Mouse (Mus musculus) liver, embryonic 11.5 days (tissue): ENCODE measurements around the gene BC034090. TPM values are rescaled to one million over a fixed set of nuclear protein-coding genes. Genes with fewer than 3 reads are reported as not detected.
A peak's percentile ranks its signal among the peaks of the same experiment; 100 is the strongest.

Experiments used
- ATAC-seq: fragments of 200-750 bp; cut with Nextera tagmentation; replicated peaks from 2 replicates; pipeline ENCODE4 v1.8.0; 2017; ENCODE audit warnings: moderate number of reproducible peaks, mild to moderate bottlenecking, moderate TSS enrichment, moderate library complexity; ENCODE audit not compliant: low FRiP score
- DNase-seq: peaks from one replicate; pipeline ENCODE4 v3.0.0-alpha.2; 2017; ENCODE audit warnings: low spot score
- H3K27ac ChIP-seq: fragments of 300-500 bp; sonication (generic); 2 replicates; pipeline ENCODE4 v1.5.1; 2014; ENCODE audit warnings: mild to moderate bottlenecking, low read depth, low read length, control low read depth
- H3K27me3 ChIP-seq: fragments of 300-500 bp; sonication (generic); replicated peaks from 2 replicates; pipeline ENCODE4 v1.6.1; 2014; ENCODE audit warnings: low read length, mixed read lengths; ENCODE audit not compliant: control insufficient read depth, insufficient read depth
- H3K36me3 ChIP-seq: fragments of 300-500 bp; sonication (generic); 2 replicates; pipeline ENCODE4 v1.6.1; 2014; ENCODE audit warnings: mild to moderate bottlenecking, low read length, moderate library complexity, mixed read lengths; ENCODE audit not compliant: control insufficient read depth, insufficient read depth
- H3K4me1 ChIP-seq: fragments of 300-500 bp; sonication (generic); replicated peaks from 2 replicates; pipeline ENCODE4 v1.6.1; 2014; ENCODE audit warnings: low read length, mixed read lengths; ENCODE audit not compliant: control insufficient read depth, insufficient read depth
- H3K4me2 ChIP-seq: fragments of 300-500 bp; sonication (generic); 2 replicates; pipeline ENCODE4 v1.6.1; 2014; ENCODE audit warnings: mild to moderate bottlenecking, control low read depth, moderate library complexity
- H3K4me3 ChIP-seq: fragments of 300-500 bp; sonication (generic); 2 replicates; pipeline ENCODE4 v1.5.1; 2014; ENCODE audit warnings: low read depth, low read length, control low read depth
- H3K9ac ChIP-seq: fragments of 300-500 bp; sonication (generic); 2 replicates; pipeline ENCODE4 v1.6.1; 2014; ENCODE audit warnings: low read depth, low read length, control low read depth
- H3K9me3 ChIP-seq: fragments of 300-500 bp; sonication (generic); 2 replicates; pipeline ENCODE4 v1.6.1; 2016; ENCODE audit warnings: low read length, inconsistent platforms, mixed read lengths; ENCODE audit not compliant: control insufficient read depth
- WGBS: fragments of 180-500 bp; shearing (Covaris S2); extraction: QIAGEN DNeasy Blood & Tissue Kit; methylation state at CpG from one replicate; pipeline ENCODE4 v1.1.7; 2014; 5-methylcytosine and 5-hydroxymethylcytosine counted together
- polyA plus RNA-seq: library from polyadenylated mRNA; unstranded; fragments of >200 nt; fragmentation: Nextera tagmentation; extraction: Ambion mirVana; gene quantifications from 2 replicates; pipeline ENCODE4 v1.2.1, GENCODE M21; 2014

Gene BC034090
- polyA plus RNA-seq, 1 experiment from 2014 or later = 1.8 TPM

GRCm38 (mm10) chr1:155249896-155250295 lies 5.7 kb upstream of the BC034090 start:
- no peak overlapping the region for H3K9ac ChIP-seq
- no peaks in the 10 kb centered on the region for H3K36me3 ChIP-seq
- 43% methylated on average over 5 of the region's 5 CpGs for WGBS
- H3K4me2 ChIP-seq = no peak overlapping the region
- H3K27ac ChIP-seq = no peak overlapping the region
- ATAC-seq = no peak
- no peaks in the 10 kb centered on the region for H3K9me3 ChIP-seq
- H3K27me3 ChIP-seq = peaks cover 23% of the 10 kb centered on the region
- H3K4me1 ChIP-seq = peaks cover 10% of the 10 kb centered on the region
- H3K4me3 ChIP-seq = no peak overlapping the region
- DNase-seq = no peak

DNA sequence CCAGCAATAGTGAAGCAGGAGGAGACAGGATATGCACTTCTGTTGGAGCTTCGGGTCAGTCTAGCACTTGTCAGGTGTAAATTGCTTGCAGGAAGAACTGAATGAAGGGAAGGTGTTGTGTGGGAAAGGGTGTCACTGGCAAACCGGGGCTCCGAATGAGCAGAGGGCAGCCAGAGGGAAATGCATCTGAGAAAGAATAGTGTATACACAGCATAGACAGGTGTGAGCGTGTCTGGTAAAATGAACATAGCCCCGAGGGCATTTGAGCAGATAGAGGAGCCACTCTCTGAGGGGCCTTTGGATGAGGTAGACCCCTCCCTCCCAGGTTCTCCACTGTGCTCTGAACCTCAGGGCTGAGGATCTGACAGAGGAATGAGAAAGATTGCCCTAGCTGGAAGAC lies 3.8 kb upstream of the BC034090 start:
- ATAC-seq = no peak

DNA sequence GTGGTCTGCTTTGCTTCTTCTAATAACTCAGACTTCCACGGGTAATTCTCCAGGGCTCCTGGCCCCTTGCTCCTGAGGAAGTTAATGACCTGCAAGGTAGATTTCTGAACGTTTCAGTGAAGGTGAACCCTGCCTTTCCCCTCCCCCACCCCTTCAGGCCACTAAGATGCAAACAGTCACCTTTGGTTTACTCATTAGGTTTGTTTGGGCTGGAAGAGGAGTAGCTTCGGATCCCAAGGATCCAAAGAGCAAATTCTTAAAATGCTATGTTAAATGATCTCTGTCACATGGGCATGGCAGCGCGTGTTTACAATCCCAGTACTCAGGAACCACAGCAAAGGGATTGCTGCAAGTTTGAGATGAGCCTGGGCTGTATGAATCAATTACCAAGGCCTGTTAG lies 3.2 kb upstream of the BC034090 start:
- H3K4me3 ChIP-seq = no peak overlapping the region
- H3K27me3 ChIP-seq = peaks cover 42% of the 10 kb centered on the region
- DNase-seq (no peak), ATAC-seq (no peak)
- peaks cover 5% of the 10 kb centered on the region for H3K4me1 ChIP-seq
- no peak overlapping the region for H3K4me2 ChIP-seq
- H3K9ac ChIP-seq = no peak overlapping the region
- 32% methylated on average over 5 of the region's 5 CpGs for WGBS
- H3K9me3 ChIP-seq = no peaks in the 10 kb centered on the region
- no peaks in the 10 kb centered on the region for H3K36me3 ChIP-seq
- no peak overlapping the region for H3K27ac ChIP-seq

More for the DNA sequence above, 3.8 kb upstream of the BC034090 start:
- Histone ChIP-seq H3K27ac (no peak overlapping the region), H3K9ac (no peak overlapping the region), H3K36me3 (no peaks in the 10 kb centered on the region), H3K9me3 (no peaks in the 10 kb centered on the region), H3K27me3 (peaks cover 40% of the 10 kb centered on the region), H3K4me1 (peaks cover 10% of the 10 kb centered on the region), H3K4me3 (no peak overlapping the region), H3K4me2 (no peak overlapping the region)
- 48% methylated on average over 5 of the region's 5 CpGs for WGBS
- DNase-seq = no peak

DNA sequence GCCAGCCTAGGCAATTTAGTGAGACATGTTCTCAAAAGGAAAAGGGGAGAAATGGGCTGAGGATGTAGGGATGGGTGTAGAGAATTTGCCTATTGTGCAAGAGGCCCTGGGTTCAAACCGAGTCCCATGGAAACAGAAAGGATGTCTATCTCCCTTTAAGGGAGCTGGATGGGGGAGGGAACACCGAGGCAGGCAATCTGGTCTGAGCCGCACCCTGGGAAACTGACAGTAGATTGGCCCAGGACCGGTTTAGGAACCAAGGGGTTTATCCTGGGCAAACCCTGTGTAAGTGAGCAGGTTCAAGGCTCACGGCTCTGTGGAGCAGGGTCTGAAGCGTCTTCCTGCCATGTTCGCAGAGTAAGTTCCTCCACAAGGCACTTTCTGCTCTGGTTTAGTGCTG lies 1.3 kb upstream of the BC034090 start:
- peaks cover 42% of the 10 kb centered on the region for H3K27me3 ChIP-seq
- H3K4me1 ChIP-seq = peaks cover 2% of the 10 kb centered on the region
- no peaks in the 10 kb centered on the region for H3K36me3 ChIP-seq
- ATAC-seq (no peak), DNase-seq (no peak)
- no peak overlapping the region for H3K4me3 ChIP-seq
- no peak overlapping the region for H3K9ac ChIP-seq
- H3K9me3 ChIP-seq = no peaks in the 10 kb centered on the region
- WGBS = 63% methylated on average over 7 of the region's 7 CpGs
- no peak overlapping the region for H3K27ac ChIP-seq
- no peak overlapping the region for H3K4me2 ChIP-seq

GRCm38 (mm10) chr1:155244771-155245211 lies 547 bp upstream of the BC034090 start:
- peak overlapping the region; percentile 57 for H3K4me3 ChIP-seq
- H3K9ac ChIP-seq = peak overlapping the region; percentile 59
- no peaks in the 10 kb centered on the region for H3K36me3 ChIP-seq
- WGBS = 5% methylated on average over 29 of the region's 29 CpGs
- H3K4me1 ChIP-seq = peaks cover 2% of the 10 kb centered on the region
- DNase-seq = no peak
- no peak overlapping the region for H3K27ac ChIP-seq
- no peak for ATAC-seq
- no peaks in the 10 kb centered on the region for H3K9me3 ChIP-seq
- peaks cover 42% of the 10 kb centered on the region for H3K27me3 ChIP-seq
- peak overlapping the region; percentile 82 for H3K4me2 ChIP-seq

GRCm38 (mm10) chr1:155242488-155242745 lies 1.8 kb downstream of the BC034090 start:
- 60% methylated on average over 1 of the region's 1 CpGs for WGBS
- peaks cover 37% of the 10 kb centered on the region for H3K27me3 ChIP-seq

DNA sequence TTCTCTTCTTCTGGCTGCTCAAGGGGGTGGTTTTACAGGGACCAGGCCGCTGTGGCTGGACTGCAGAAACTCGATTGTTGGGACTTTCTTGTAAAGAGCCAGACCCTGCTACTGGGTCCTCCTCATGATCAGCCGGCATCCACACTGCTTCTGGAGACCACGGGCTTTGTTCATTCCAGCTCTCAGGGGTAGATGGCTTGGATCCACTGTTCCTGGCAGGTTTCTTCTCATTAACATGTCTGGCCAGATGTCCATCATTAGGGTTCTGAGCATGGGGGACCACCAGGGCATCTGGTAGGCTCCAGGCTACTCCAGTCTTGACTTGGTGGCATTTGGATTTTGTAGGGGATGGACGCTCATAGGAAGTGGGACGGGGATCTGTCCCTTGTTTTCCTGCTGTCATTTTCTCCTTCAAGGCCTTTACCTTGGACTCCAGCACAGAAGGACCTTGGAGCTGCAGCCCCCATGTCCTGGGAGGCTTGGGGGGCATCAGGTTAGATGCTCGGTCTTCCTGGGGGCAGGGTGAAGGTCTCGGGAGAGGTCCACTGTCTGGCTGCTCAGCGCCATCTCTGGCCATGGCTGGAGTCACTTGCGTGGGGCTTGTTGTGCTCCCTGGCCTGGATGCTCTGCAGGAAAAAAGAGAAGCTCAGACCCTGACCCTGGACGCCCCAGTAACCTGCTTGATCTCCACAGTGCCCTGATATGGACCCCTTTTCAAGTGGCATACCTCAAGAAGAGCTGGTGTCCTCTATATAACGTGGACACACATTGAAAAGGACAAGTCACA lies 2.4 kb downstream of the BC034090 start:
- no peak overlapping the region for H3K27ac ChIP-seq
- no peak overlapping the region for H3K4me2 ChIP-seq
- 73% methylated on average over 12 of the region's 12 CpGs for WGBS
- no peak overlapping the region for H3K4me3 ChIP-seq
- peaks cover 32% of the 10 kb centered on the region for H3K27me3 ChIP-seq
- no peaks in the 10 kb centered on the region for H3K9me3 ChIP-seq
- ATAC-seq (no peak), DNase-seq (no peak)
- H3K36me3 ChIP-seq = no peaks in the 10 kb centered on the region
- H3K4me1 ChIP-seq = peaks cover 2% of the 10 kb centered on the region
- no peak overlapping the region for H3K9ac ChIP-seq

More at GRCm38 (mm10) chr1:155242488-155242745, 1.8 kb downstream of the BC034090 start:
- no peak overlapping the region for H3K9ac ChIP-seq
- H3K4me1 ChIP-seq = peaks cover 2% of the 10 kb centered on the region
- no peaks in the 10 kb centered on the region for H3K9me3 ChIP-seq
- no peak overlapping the region for H3K4me2 ChIP-seq
- no peak for ATAC-seq
- no peak for DNase-seq
- no peaks in the 10 kb centered on the region for H3K36me3 ChIP-seq
- H3K4me3 ChIP-seq = no peak overlapping the region
- H3K27ac ChIP-seq = no peak overlapping the region

- H3K9ac ChIP-seq = no peak overlapping the region
- H3K4me1 ChIP-seq = peaks cover 2% of the 10 kb centered on the region
- peaks cover 21% of the 10 kb centered on the region for H3K27me3 ChIP-seq
- H3K9me3 ChIP-seq = no peaks in the 10 kb centered on the region
- H3K36me3 ChIP-seq = no peaks in the 10 kb centered on the region
- no peak overlapping the region for H3K4me2 ChIP-seq
- ATAC-seq = no peak
- WGBS = 71% methylated on average over 6 of the region's 6 CpGs
- no peak for DNase-seq
- no peak overlapping the region for H3K4me3 ChIP-seq
- no peak overlapping the region for H3K27ac ChIP-seq
Observed at GRCm38 (mm10) chr1:155239962-155240717, 4.1 kb downstream of the BC034090 start.

DNA sequence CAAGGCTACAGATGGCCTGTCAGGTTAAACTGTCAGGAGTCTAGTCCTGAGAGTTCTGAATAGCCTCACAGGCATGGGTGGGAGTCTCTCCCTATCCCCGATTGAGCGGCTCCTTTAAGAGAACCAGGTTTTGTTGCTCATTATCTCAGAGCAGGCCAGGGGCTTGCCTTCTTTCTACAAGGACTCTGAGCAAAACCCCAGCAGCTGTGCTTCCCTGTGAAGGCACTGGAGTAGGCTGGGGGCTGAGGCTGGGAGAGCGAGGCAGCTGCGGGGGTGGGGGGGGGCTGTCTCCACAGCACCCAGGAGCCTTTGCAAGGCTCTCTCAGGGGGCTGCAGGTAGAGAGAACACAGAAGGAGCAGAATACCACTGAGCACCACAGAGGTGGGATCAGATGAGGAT lies 5.1 kb downstream of the BC034090 start:
- Histone ChIP-seq H3K36me3 (no peaks in the 10 kb centered on the region), H3K9me3 (no peaks in the 10 kb centered on the region), H3K4me3 (no peak overlapping the region), H3K27ac (no peak overlapping the region), H3K27me3 (peaks cover 11% of the 10 kb centered on the region), H3K4me2 (no peak overlapping the region), H3K9ac (no peak overlapping the region), H3K4me1 (peaks cover 2% of the 10 kb centered on the region; the same call in 1 of the 2 replicates)
- DNase-seq (no peak), ATAC-seq (no peak)
- 75% methylated on average over 4 of the region's 4 CpGs for WGBS
